Mouse (Mus musculus) heart, postnatal 0 days (tissue): ENCODE data around the gene Abcb1a. TPM values are rescaled to one million over a fixed set of nuclear protein-coding genes. Genes with fewer than 3 reads are reported as not detected.
"Not testable (repeated sequence)": the region's sequence is repeated elsewhere in the genome, so short reads cannot be mapped to it uniquely, and the experiment has no call there.

Source experiments
- ATAC-seq: fragments of 200-750 bp; cut with Nextera tagmentation; 2 replicates; pipeline ENCODE4 v1.8.0; 2017; ENCODE audit warnings: low read depth, moderate number of reproducible peaks, moderate library complexity; ENCODE audit not compliant: insufficient read depth
- DNase-seq: peaks from one replicate; pipeline ENCODE4 v3.0.0-alpha.2; 2016; ENCODE audit warnings: low spot score
- H3K27ac ChIP-seq: fragments of 300-500 bp; sonication (generic); 2 replicates; pipeline ENCODE4 v1.5.1; 2014; ENCODE audit warnings: low read depth, mild to moderate bottlenecking
- H3K27me3 ChIP-seq: fragments of 300-500 bp; sonication (generic); 2 replicates; pipeline ENCODE4 v1.6.1; 2014; ENCODE audit warnings: low read length, mixed read lengths; ENCODE audit not compliant: control insufficient read depth, insufficient read depth
- H3K36me3 ChIP-seq: fragments of 300-500 bp; sonication (generic); replicated peaks from 2 replicates; pipeline ENCODE4 v1.6.1; 2014; ENCODE audit warnings: low read length, mixed read lengths; ENCODE audit not compliant: control insufficient read depth, insufficient read depth
- H3K4me1 ChIP-seq: fragments of 300-500 bp; sonication (generic); 2 replicates; pipeline ENCODE4 v1.6.1; 2014; ENCODE audit warnings: antibody characterized with exemption; ENCODE audit not compliant: control insufficient read depth, insufficient read depth
- H3K4me2 ChIP-seq: fragments of 300-500 bp; sonication (generic); 2 replicates; pipeline ENCODE4 v1.6.1; 2014; ENCODE audit warnings: low read depth, mild to moderate bottlenecking, low read length, moderate library complexity
- H3K4me3 ChIP-seq: fragments of 300-500 bp; sonication (generic); 2 replicates; pipeline ENCODE4 v1.5.1; 2014; ENCODE audit warnings: low read depth, low read length
- H3K9ac ChIP-seq: fragments of 300-500 bp; sonication (generic); replicated peaks from 2 replicates; pipeline ENCODE4 v1.6.1; 2014; ENCODE audit warnings: low read depth, low read length, mixed read lengths
- H3K9me3 ChIP-seq: fragments of 300-500 bp; sonication (generic); replicated peaks from 2 replicates; pipeline ENCODE4 v1.6.1; 2016; ENCODE audit warnings: low read length; ENCODE audit not compliant: control insufficient read depth
- CTCF ChIP-seq: IDR thresholded peaks from 2 replicates; pipeline ENCODE4 v1.5.1; 2016; ENCODE audit warnings: antibody characterized with exemption, control low read depth, low read depth
- EP300 ChIP-seq: IDR thresholded peaks from 2 replicates; pipeline ENCODE4 v1.6.1; 2016; ENCODE audit warnings: antibody characterized with exemption, low read depth
- WGBS: fragments of 180-500 bp; shearing (Covaris S2); extraction: QIAGEN DNeasy Blood & Tissue Kit; methylation state at CpG from one replicate; pipeline ENCODE4 v1.1.7; 2014; 5-methylcytosine and 5-hydroxymethylcytosine counted together
- polyA plus RNA-seq: library from polyadenylated mRNA; unstranded; fragments of >200 nt; fragmentation: Nextera tagmentation; extraction: Ambion mirVana; gene quantifications from 2 replicates; pipeline ENCODE4 v1.2.1, GENCODE M21; 2015
- total RNA-seq: library from RNA; depleted of rRNA; stranded (reverse); fragments of >200 nt; gene quantifications from 2 replicates; pipeline ENCODE4 v1.2.3, GENCODE M21; 2014; ENCODE audit warnings: low replicate concordance

The Abcb1a gene
- total and polyA plus RNA-seq, 2 experiments from 2014 or later: 0.96 to 3.0 TPM

- no peaks in the 10 kb centered on the region for H3K9me3 ChIP-seq
- no peak for ATAC-seq
- no peak overlapping the region for H3K4me3 ChIP-seq
- no peaks in the 10 kb centered on the region for H3K27me3 ChIP-seq
- no peaks in the 10 kb centered on the region for H3K36me3 ChIP-seq
- no peak for DNase-seq
- H3K9ac ChIP-seq: no peak overlapping the region
- no peak overlapping the region for H3K27ac ChIP-seq
- no peak for TF ChIP-seq EP300
- no peak for TF ChIP-seq CTCF
- H3K4me1 ChIP-seq: no peaks in the 10 kb centered on the region
- no peak overlapping the region for H3K4me2 ChIP-seq
Observed at GRCm38 (mm10) chr5:8732639-8733038, 72.8 kb downstream of the Abcb1a start.

- H3K4me3 ChIP-seq, H3K9ac ChIP-seq, H3K9me3 ChIP-seq, H3K27me3 ChIP-seq, H3K4me2 ChIP-seq, ATAC-seq, DNase-seq, H3K4me1 ChIP-seq, H3K36me3 ChIP-seq, H3K27ac ChIP-seq: not testable (repeated sequence)
- WGBS: 67% methylated on average over 6 of the region's 10 CpGs
Observed at GRCm38 (mm10) chr5:8733307-8733706, 73.4 kb downstream of the Abcb1a start.

GRCm38 (mm10) chr5:8736389-8736788 is 76.5 kb downstream of the Abcb1a start:
- no peak for ATAC-seq

GRCm38 (mm10) chr5:8737062-8737461 is 77.2 kb downstream of the Abcb1a start:
- Histone ChIP-seq H3K36me3 (no peaks in the 10 kb centered on the region), H3K4me2 (no peak overlapping the region), H3K27ac (no peak overlapping the region), H3K4me1 (no peaks in the 10 kb centered on the region), H3K4me3 (no peak overlapping the region), H3K9me3 (no peaks in the 10 kb centered on the region), H3K9ac (no peak overlapping the region), H3K27me3 (no peaks in the 10 kb centered on the region)
- no peak for ATAC-seq
- TF ChIP-seq CTCF (no peak), EP300 (no peak)
- WGBS: 81% methylated on average over 4 of the region's 4 CpGs
- DNase-seq: no peak

More at GRCm38 (mm10) chr5:8736389-8736788, 76.5 kb downstream of the Abcb1a start:
- Histone ChIP-seq H3K4me1 (no peaks in the 10 kb centered on the region), H3K4me3 (no peak overlapping the region), H3K9me3 (no peaks in the 10 kb centered on the region), H3K27me3 (no peaks in the 10 kb centered on the region), H3K27ac (no peak overlapping the region), H3K9ac (no peak overlapping the region), H3K36me3 (no peaks in the 10 kb centered on the region), H3K4me2 (no peak overlapping the region)
- 65% methylated on average over 4 of the region's 4 CpGs for WGBS
- no peak for TF ChIP-seq EP300
- no peak for TF ChIP-seq CTCF
- DNase-seq: no peak

- H3K4me3 ChIP-seq, H3K9ac ChIP-seq, H3K27me3 ChIP-seq, H3K36me3 ChIP-seq, H3K4me2 ChIP-seq, H3K4me1 ChIP-seq, DNase-seq, H3K9me3 ChIP-seq, H3K27ac ChIP-seq, ATAC-seq: not testable (repeated sequence)
- WGBS: 88% methylated on average over 13 of the region's 13 CpGs
Observed at GRCm38 (mm10) chr5:8747244-8747643, 87.4 kb downstream of the Abcb1a start.

- TF ChIP-seq EP300 (no peak), CTCF (no peak)
- no peak overlapping the region for H3K9ac ChIP-seq
- H3K4me1 ChIP-seq: no peaks in the 10 kb centered on the region
- no peaks in the 10 kb centered on the region for H3K36me3 ChIP-seq
- no peak overlapping the region for H3K4me2 ChIP-seq
- no peak overlapping the region for H3K4me3 ChIP-seq
- H3K27me3 ChIP-seq: no peaks in the 10 kb centered on the region
- DNase-seq (no peak), ATAC-seq (no peak)
- no peak overlapping the region for H3K27ac ChIP-seq
- no peaks in the 10 kb centered on the region for H3K9me3 ChIP-seq
- 44% methylated on average over 3 of the region's 3 CpGs for WGBS
Observed at GRCm38 (mm10) chr5:8772866-8773265, 113.0 kb downstream of the Abcb1a start.
